Mouse (Mus musculus) liver (tissue): ENCODE measurements around the gene Plxdc2.

Experiments
- DNase-seq: peaks from one replicate; pipeline ENCODE4 v3.0.0-alpha.2; 2020; ENCODE audit warnings: mixed read lengths

Plxdc2 gene

GRCm38 (mm10) chr2:16439030-16439429 is 82.9 kb downstream of the Plxdc2 start:
- no peak for DNase-seq

DNA sequence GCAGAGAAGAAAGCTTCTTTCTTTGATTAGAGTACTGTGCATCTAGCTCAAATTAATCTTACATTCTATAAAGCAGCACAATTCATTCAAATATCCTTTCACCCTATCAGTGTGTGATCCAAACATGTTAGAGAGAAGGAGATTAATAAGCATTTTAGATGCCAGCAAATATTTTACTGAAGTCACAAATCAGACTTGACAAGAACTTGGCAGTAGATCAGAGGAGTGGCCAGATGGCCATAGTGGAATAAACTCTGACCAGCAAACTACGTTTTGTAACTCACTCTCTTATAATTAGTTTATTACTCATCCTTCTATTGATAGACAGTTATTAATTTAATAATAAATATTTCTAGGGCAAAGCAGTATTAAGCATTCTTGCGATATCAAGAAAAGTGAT is 86.5 kb downstream of the Plxdc2 start:
- DNase-seq: no peak

- DNase-seq: no peak
Observed at GRCm38 (mm10) chr2:16447936-16448335, 91.8 kb downstream of the Plxdc2 start.

DNA sequence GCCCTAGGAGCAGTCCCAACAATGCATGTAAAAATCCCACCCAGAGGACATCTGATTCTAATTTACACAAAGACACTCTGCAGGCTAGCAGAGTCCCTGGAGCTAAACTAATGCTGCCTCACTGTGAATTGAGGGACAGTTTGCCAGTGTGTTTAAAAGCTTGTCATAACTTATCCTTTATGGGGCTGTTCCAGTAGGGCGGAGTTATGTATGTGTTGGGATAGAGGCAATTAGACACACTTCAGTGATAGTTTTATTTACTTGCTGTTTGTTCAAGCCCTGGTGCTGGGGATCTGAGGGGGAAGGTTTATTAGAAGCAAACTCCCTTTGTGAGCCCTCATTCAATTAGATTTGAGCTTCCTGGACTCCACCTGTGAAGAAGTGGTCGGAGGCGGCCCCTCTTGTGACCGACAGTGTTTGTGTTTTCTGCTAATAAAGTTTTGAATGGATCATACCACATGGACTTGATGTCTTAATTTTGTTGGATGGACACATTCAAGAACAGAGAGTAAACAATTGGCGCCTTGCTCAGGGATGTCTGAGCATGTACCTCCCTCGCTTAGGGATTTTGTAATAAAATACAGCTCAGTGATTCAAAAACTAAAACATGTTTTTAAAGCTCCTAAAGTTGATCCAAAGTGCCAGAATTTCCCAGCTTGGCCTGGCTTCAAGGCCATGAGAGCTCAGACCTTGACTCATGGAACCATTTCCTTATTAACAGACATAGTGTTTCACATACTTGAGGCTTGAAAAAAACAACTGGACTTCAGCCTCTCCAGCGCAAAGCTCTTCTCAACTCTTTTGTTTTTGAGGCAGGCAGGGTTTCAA is 94.9 kb downstream of the Plxdc2 start:
- no peak for DNase-seq

DNA sequence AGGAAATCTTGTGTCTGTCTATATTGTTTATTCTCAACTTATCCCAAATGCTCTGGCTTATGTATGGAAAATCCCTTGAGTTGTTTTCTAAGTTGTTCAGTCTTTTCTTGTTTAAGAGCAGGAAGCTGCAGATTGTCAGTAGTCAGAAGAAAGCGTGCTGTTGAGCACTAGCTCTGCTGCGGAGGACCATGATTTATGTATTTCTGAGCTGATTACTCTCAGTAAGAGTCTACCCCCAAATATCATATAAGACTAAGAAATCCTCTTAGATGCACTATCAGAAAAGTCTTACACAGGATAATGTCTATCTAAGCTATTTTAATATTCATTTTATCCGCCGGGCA is 95.5 kb downstream of the Plxdc2 start:
- no peak for DNase-seq

- DNase-seq: peak; percentile 18
Observed at GRCm38 (mm10) chr2:16452080-16452479, 96.0 kb downstream of the Plxdc2 start.

GRCm38 (mm10) chr2:16456264-16456780 is 100.2 kb downstream of the Plxdc2 start:
- no peak for DNase-seq

GRCm38 (mm10) chr2:16459490-16459889 is 103.4 kb downstream of the Plxdc2 start:
- DNase-seq: no peak

GRCm38 (mm10) chr2:16470099-16470498 is 114.0 kb downstream of the Plxdc2 start:
- DNase-seq: no peak

- no peak for DNase-seq
Observed at GRCm38 (mm10) chr2:16483943-16484342, 127.8 kb downstream of the Plxdc2 start.

DNA sequence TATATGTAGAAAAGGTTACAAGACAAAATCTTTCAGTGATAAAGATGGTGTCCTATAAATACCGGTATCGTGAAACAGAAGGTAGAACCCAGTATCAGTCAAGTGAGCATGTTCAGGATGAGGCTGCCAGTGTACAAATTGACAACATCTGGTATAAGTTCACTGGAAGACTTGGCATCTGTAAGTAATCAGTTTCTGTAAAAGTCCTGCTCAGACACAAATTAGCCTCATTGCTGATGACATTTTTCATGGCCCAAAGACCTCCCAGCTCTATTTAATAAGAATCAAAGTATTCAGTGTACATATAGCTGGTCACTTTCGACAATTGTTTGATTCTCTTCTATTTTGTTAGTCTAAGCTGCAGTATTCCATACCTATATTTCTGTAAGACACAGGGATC is 129.9 kb downstream of the Plxdc2 start:
- DNase-seq: no peak

- DNase-seq: no peak
Observed at GRCm38 (mm10) chr2:16491242-16491641, 135.1 kb downstream of the Plxdc2 start.

DNA sequence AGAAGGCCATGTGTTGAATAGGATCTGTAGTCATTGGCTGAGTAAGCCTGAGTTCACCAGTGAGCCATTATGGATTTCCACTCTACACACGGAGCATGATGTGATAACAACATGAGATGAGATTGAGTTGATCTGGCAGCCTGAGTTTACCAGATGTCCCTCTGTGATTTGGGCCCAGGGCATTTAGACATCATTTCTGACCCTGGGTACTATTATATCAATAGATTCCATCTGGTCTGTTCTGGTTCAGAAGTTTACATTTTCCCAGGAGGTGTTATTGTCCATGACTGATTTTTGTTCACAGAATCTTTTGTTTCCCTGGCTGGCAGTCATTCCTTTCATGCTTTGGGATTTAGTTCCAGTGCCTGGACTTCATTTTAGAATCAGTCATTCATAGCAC is 146.7 kb downstream of the Plxdc2 start:
- no peak for DNase-seq

DNA sequence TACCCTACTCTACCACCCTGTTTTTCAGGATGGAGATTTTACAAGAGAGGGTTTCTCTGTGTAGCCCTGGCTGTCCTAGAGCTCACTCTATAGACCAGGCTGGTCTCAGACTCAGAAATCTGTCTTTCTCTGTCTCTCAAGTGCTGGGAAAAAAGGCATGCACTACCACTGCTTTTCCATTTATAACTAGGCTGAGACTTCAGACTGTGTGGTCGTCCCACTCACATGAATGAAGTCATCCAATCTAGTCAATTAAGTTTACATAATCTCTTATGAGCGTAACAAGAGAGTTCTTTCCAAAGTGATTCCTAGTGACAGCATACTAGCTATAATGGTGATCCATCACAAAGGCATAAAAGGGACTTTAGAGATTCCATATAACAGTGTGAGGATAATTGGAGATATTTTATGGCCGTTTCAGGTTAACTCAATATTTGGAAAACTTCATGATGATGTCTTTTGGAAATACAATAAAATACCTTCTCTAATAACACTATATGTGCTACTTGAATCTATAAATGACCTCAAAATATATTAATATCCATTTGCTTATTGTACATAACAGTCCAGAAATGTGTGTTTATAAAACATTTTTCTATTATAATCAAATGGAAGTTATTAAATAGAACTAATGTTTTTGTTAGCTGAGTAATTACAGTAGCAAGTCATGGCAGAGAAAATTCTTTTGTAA is 151.6 kb downstream of the Plxdc2 start:
- no peak for DNase-seq

GRCm38 (mm10) chr2:16518148-16518547 is 162.0 kb downstream of the Plxdc2 start:
- DNase-seq: no peak

DNA sequence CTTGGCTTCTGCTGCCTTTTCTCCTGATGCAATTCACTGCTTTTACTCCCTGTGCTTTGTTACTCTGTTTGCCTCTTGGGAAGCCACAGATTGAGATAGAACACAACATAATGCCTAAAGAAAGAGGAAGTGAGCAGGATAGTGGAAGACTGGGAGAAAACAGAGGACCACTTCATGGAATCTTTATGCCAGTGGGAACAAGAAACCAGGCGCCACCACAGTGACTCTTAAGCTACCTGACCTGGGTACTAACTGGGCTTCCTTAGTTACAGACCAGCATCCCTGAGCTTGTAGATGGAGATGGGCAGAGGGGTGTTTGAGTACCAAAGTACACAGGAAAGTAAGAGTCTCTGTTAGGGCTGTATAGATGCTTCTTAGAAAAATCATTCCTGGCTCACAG is 167.3 kb downstream of the Plxdc2 start:
- no peak for DNase-seq

DNA sequence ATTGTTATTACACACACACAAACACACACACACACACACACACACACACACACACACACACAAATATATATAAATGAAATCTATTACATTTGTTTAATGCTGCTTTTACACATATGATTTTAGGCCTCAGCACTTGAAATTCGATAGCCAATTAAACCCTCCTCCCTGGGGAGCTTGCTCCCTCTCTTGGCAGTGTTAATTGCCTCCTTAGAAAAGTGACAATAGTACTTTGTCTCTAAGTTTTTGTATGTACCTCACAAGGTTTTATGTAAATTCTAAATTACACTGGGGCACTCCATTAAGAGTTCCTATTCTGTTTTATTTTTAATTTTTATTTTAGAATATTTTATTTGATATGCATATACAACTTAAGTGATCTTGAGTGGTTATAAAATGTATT is 176.1 kb downstream of the Plxdc2 start:
- no peak for DNase-seq

DNA sequence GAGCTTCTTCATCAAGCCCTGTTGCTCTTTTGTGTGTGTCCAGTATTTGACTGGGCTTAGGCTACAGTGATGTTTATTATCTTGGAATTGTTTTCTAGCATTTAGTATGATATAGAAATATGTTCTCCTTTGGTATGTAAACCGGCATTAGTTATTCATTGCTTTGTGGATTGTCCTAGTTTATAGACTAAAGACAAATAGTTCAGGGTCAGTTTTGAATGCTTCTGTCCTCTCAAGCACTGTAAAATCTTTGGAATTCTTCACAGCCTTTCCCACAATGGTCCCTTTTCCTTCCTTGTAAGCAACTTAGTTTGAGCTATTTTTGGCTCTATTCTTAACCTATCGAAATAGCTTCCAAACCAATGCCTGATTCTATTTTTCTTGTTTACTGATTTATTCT is 178.5 kb downstream of the Plxdc2 start:
- DNase-seq: no peak

DNA sequence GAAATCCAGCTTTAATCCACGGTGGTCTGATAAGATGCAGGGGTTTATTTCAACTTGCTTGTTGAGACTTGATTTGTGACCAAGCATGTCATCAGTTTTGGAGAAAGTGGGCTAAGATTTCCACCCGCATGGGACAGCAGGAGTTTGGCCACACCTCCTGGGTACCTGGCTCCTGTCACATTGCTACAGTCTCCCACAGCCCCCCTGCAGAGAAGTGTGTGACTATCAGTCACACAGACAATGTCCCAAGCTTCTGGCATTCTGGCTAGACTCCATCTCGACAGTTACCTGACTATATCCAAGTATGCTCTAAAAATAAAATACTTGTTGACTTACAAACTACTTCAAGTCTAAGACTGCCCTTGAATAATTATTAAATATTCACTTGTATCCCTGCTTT is 185.1 kb downstream of the Plxdc2 start:
- no peak for DNase-seq

- no peak for DNase-seq
Observed at GRCm38 (mm10) chr2:16545207-16545606, 189.1 kb downstream of the Plxdc2 start.

DNA sequence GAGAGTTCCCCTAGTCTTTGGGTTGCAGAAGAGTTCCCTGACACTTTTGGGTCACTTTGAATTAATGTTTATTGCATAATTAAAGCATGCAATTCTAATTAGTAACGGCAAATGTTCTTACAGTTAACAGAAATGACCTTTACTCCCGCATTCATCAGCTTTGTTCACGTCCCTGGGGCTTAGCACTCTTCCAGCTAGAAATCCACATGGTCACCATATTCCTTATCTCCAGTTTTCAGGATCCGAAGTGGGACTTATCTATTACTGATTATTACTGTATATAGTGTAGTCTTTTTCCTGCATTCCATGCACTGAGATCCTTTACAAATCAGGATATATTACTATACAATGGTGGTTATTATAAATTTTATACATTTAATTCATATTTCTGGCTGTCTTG is 203.2 kb downstream of the Plxdc2 start:
- no peak for DNase-seq

DNA sequence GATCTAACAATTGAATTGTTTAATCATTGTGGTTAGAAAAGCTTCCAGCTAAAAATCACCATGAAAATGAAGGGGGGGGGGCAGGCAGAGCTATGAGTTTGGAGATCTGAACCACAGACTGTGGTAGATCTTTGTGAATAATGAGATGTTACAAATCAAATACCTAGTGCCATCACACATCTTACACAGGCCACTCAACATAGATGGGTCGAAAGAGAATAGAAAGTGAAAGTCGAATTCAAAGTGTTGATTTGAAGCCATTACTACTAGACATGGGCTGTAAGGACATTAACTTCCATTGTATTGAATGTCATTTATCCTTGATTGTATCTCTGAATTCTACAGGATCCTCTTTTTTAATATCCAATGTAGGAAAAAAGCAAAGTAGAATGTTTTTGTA is 212.2 kb downstream of the Plxdc2 start:
- DNase-seq: no peak

- DNase-seq: no peak
Observed at GRCm38 (mm10) chr2:16571169-16571751, 215.2 kb downstream of the Plxdc2 start.

DNA sequence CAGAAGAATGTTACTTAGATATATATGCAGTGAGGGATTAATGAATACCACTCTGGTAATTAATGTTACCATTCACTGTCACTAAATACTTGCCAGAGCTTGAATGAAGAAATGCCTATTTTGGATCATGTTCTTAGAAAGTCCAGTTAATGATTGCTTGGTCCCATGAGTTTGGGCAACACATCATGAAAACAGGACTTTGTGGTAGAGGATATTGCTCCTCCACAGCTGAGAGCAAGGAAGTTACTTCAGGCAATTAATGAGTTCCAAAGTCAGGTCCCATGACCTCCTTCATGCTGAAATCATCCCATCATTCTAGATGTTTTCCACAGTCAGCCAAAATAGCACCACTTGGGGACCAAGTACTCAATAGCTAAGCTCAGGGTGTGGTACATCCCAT is 220.5 kb downstream of the Plxdc2 start:
- no peak for DNase-seq
